Mouse (Mus musculus) kidney, adult 2 months (tissue): ENCODE results near the gene Sft2d2.

Experiments
- CTCF ChIP-seq: fragments of 200-500 bp; conservative IDR thresholded peaks from 2 replicates; pipeline ENCODE4 v1.5.1; 2011; ENCODE audit warnings: low read depth, mild to moderate bottlenecking, control low read depth, low read length, moderate library complexity, mixed read lengths; ENCODE audit not compliant: insufficient read depth, insufficient read length
- POLR2A ChIP-seq: fragments of 200-500 bp; IDR thresholded peaks from one replicate; pipeline ENCODE4 v1.6.1; 2011; ENCODE audit warnings: low read depth, low read length, control low read depth

DNA sequence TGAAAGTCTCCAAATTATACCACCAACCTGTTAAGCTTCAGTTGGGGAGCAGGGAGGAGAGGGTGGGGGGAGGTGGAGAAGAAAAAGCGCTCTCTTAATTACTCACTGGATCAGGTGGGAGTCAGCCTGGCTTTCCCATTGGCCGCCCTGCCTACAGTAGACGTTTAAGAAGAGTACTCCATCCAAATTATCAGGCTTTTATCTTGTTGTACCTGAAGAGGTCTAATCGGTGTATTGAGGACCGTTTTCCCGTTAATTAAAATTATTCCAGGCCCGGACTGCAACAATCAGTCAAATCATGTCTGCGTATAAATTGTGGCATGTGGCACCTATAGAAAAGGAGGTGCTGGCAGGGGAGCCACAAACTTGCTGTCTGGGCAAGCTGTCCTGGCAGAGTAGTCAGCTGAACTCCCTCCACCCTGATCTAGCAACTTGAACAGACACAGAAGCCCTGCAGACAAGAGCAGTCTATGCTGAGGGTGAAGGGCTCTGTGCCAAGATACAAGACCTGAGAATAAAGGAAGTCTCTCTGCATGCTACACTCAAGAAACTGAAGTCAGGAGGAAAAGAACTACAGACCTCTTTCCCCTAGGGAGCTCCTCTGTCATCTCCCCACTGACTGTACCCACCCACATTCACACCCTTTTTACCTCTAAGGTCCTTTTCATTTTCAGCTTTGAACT is 33.4 kb downstream of the Sft2d2 start, which contains the start of gene Tbx19:
- no peak for TF ChIP-seq CTCF
- TF ChIP-seq POLR2A: no peak
